Mouse (Mus musculus) hindbrain, embryonic 16.5 days (tissue): ENCODE measurements around the gene Syk. TPM values are rescaled to one million over a fixed set of nuclear protein-coding genes. Genes with fewer than 3 reads are reported as not detected.

Experiments used
- ATAC-seq: fragments of 200-750 bp; cut with Nextera tagmentation; 2 replicates; pipeline ENCODE4 v1.8.0; 2017; ENCODE audit warnings: moderate TSS enrichment, moderate library complexity
- H3K27ac ChIP-seq: fragments of 300-500 bp; sonication (generic); 2 replicates; pipeline ENCODE4 v1.5.1; 2014; ENCODE audit warnings: low read depth, mild to moderate bottlenecking, control low read depth, low read length, moderate library complexity
- H3K27me3 ChIP-seq: fragments of 300-500 bp; sonication (generic); replicated peaks from 2 replicates; pipeline ENCODE4 v1.6.1; 2014; ENCODE audit warnings: low read length; ENCODE audit not compliant: control insufficient read depth, insufficient read depth
- H3K36me3 ChIP-seq: fragments of 300-500 bp; sonication (generic); 2 replicates; pipeline ENCODE4 v1.6.1; 2014; ENCODE audit warnings: mild to moderate bottlenecking, low read length, moderate library complexity, mixed read lengths; ENCODE audit not compliant: control insufficient read depth, insufficient read depth
- H3K4me1 ChIP-seq: fragments of 300-500 bp; sonication (generic); 2 replicates; pipeline ENCODE4 v1.6.1; 2014; ENCODE audit warnings: low read depth, low read length; ENCODE audit not compliant: control insufficient read depth, insufficient read depth
- H3K4me2 ChIP-seq: fragments of 300-500 bp; sonication (generic); 2 replicates; pipeline ENCODE4 v1.6.1; 2014; ENCODE audit warnings: mild to moderate bottlenecking, low read length, control low read depth, moderate library complexity
- H3K4me3 ChIP-seq: fragments of 300-500 bp; sonication (generic); 2 replicates; pipeline ENCODE4 v1.5.1; 2014; ENCODE audit warnings: mild to moderate bottlenecking, low read length, control low read depth, moderate library complexity
- H3K9ac ChIP-seq: fragments of 300-500 bp; sonication (generic); 2 replicates; pipeline ENCODE4 v1.6.1; 2014; ENCODE audit warnings: low read depth, mild to moderate bottlenecking, control low read depth, low read length, moderate library complexity
- H3K9me3 ChIP-seq: fragments of 300-500 bp; sonication (generic); 2 replicates; pipeline ENCODE4 v1.6.1; 2014; ENCODE audit warnings: mild to moderate bottlenecking, low read length, moderate library complexity; ENCODE audit not compliant: control insufficient read depth
- WGBS: fragments of 180-500 bp; shearing (Covaris S2); extraction: QIAGEN DNeasy Blood & Tissue Kit; methylation state at CpG from one replicate; pipeline ENCODE4 v1.1.7; 2014; 5-methylcytosine and 5-hydroxymethylcytosine counted together
- polyA plus RNA-seq: library from polyadenylated mRNA; unstranded; fragments of >200 nt; fragmentation: Nextera tagmentation; extraction: Ambion mirVana; gene quantifications from 2 replicates; pipeline ENCODE4 v1.2.1, GENCODE M21; 2015

Syk gene
- polyA plus RNA-seq, 1 experiment from 2014 or later, result 1.1 TPM

- 76% methylated on average over 6 of the region's 6 CpGs for WGBS
- Histone ChIP-seq H3K36me3 (no peaks in the 10 kb centered on the region), H3K27me3 (no peaks in the 10 kb centered on the region), H3K4me2 (no peak overlapping the region), H3K4me3 (no peak overlapping the region), H3K4me1 (peaks cover 4% of the 10 kb centered on the region; the same call in 1 of the 2 replicates), H3K9ac (no peak overlapping the region), H3K9me3 (no peaks in the 10 kb centered on the region), H3K27ac (no peak overlapping the region)
- peak; percentile 75 for ATAC-seq
These were observed 20.9 kb downstream of the Syk start for GRCm38 (mm10) chr13:52603704-52604349.

GRCm38 (mm10) chr13:52605006-52605405, 22.0 kb downstream of the Syk start:
- ATAC-seq, result no peak
- no peak overlapping the region for H3K4me2 ChIP-seq
- H3K4me1 ChIP-seq, result peaks cover 4% of the 10 kb centered on the region; the same call in 1 of the 2 replicates
- H3K36me3 ChIP-seq, result no peaks in the 10 kb centered on the region
- no peaks in the 10 kb centered on the region for H3K9me3 ChIP-seq
- 89% methylated on average over 3 of the region's 3 CpGs for WGBS
- no peak overlapping the region for H3K4me3 ChIP-seq
- H3K9ac ChIP-seq, result no peak overlapping the region
- no peaks in the 10 kb centered on the region for H3K27me3 ChIP-seq
- H3K27ac ChIP-seq, result no peak overlapping the region

GRCm38 (mm10) chr13:52605911-52606310, 22.9 kb downstream of the Syk start:
- Histone ChIP-seq H3K9ac (no peak overlapping the region), H3K4me1 (peaks cover 4% of the 10 kb centered on the region; the same call in 1 of the 2 replicates), H3K27me3 (no peaks in the 10 kb centered on the region), H3K27ac (no peak overlapping the region), H3K36me3 (no peaks in the 10 kb centered on the region), H3K9me3 (no peaks in the 10 kb centered on the region), H3K4me2 (no peak overlapping the region), H3K4me3 (no peak overlapping the region)
- WGBS, result 69% methylated on average over 4 of the region's 4 CpGs
- no peak for ATAC-seq

- Histone ChIP-seq H3K9ac (no peak overlapping the region), H3K36me3 (no peaks in the 10 kb centered on the region), H3K4me3 (no peak overlapping the region), H3K4me2 (no peak overlapping the region), H3K27ac (no peak overlapping the region), H3K4me1 (peaks cover 4% of the 10 kb centered on the region; the same call in 1 of the 2 replicates), H3K27me3 (no peaks in the 10 kb centered on the region), H3K9me3 (no peaks in the 10 kb centered on the region)
- ATAC-seq, result no peak
- WGBS, result 90% methylated on average over 3 of the region's 3 CpGs
These were observed 23.8 kb downstream of the Syk start for GRCm38 (mm10) chr13:52606656-52607275.

- H3K9me3 ChIP-seq, result no peaks in the 10 kb centered on the region
- no peaks in the 10 kb centered on the region for H3K36me3 ChIP-seq
- no peak for ATAC-seq
- no peak overlapping the region for H3K9ac ChIP-seq
- H3K27me3 ChIP-seq, result no peaks in the 10 kb centered on the region
- H3K27ac ChIP-seq, result no peak overlapping the region
- H3K4me1 ChIP-seq, result peaks cover 4% of the 10 kb centered on the region; the same call in 1 of the 2 replicates
- WGBS, result 87% methylated on average over 1 of the region's 1 CpGs
- H3K4me2 ChIP-seq, result no peak overlapping the region
- no peak overlapping the region for H3K4me3 ChIP-seq
These were observed 25.0 kb downstream of the Syk start for GRCm38 (mm10) chr13:52607964-52608363.

- Histone ChIP-seq H3K27ac (no peak overlapping the region), H3K36me3 (no peaks in the 10 kb centered on the region), H3K4me1 (no peaks in the 10 kb centered on the region), H3K27me3 (no peaks in the 10 kb centered on the region), H3K9me3 (no peaks in the 10 kb centered on the region), H3K4me3 (no peak overlapping the region), H3K4me2 (no peak overlapping the region), H3K9ac (no peak overlapping the region)
- 90% methylated on average over 7 of the region's 7 CpGs for WGBS
- no peak for ATAC-seq
These were observed 27.5 kb downstream of the Syk start for GRCm38 (mm10) chr13:52610463-52610862.

- Histone ChIP-seq H3K4me1 (no peaks in the 10 kb centered on the region), H3K36me3 (no peaks in the 10 kb centered on the region), H3K9me3 (no peaks in the 10 kb centered on the region), H3K9ac (no peak overlapping the region), H3K4me2 (no peak overlapping the region), H3K4me3 (no peak overlapping the region), H3K27me3 (no peaks in the 10 kb centered on the region), H3K27ac (no peak overlapping the region)
- 87% methylated on average over 3 of the region's 3 CpGs for WGBS
- ATAC-seq, result no peak
These were observed 30.3 kb downstream of the Syk start for GRCm38 (mm10) chr13:52613266-52613665.

GRCm38 (mm10) chr13:52615085-52615484, 32.1 kb downstream of the Syk start:
- no peak for ATAC-seq
- Histone ChIP-seq H3K9me3 (no peaks in the 10 kb centered on the region), H3K4me1 (no peaks in the 10 kb centered on the region), H3K4me3 (no peak overlapping the region), H3K27me3 (no peaks in the 10 kb centered on the region), H3K4me2 (no peak overlapping the region), H3K36me3 (no peaks in the 10 kb centered on the region), H3K27ac (no peak overlapping the region), H3K9ac (no peak overlapping the region)
- 75% methylated on average over 4 of the region's 4 CpGs for WGBS

- no peak for ATAC-seq
- Histone ChIP-seq H3K4me3 (no peak overlapping the region), H3K27me3 (no peaks in the 10 kb centered on the region), H3K4me1 (no peaks in the 10 kb centered on the region), H3K27ac (no peak overlapping the region), H3K9ac (no peak overlapping the region), H3K4me2 (no peak overlapping the region), H3K36me3 (no peaks in the 10 kb centered on the region), H3K9me3 (no peaks in the 10 kb centered on the region)
- 70% methylated on average over 11 of the region's 11 CpGs for WGBS
These were observed 34.2 kb downstream of the Syk start for GRCm38 (mm10) chr13:52617096-52617714.
